Mouse (Mus musculus): ENCODE data around the gene Slc52a3. TPM values are rescaled to one million over a fixed set of nuclear protein-coding genes. Genes with fewer than 3 reads are reported as not detected.
A peak's percentile ranks its signal among the peaks of the same experiment; 100 is the strongest.

The Slc52a3 gene
- polyA plus RNA-seq, 1 experiment from 2014 or later, result 0.03 TPM

- ATAC-seq, result no peak
- CTCF ChIA-PET, result no interaction called here
- DNase-seq (ENCODE audit: low read depth, low spot score), result no peak
- POLR2A ChIA-PET, result interaction anchor here (0.6 kb wide), 1 partner anchor 343 kb away, joined by 3 read pairs; no protein-coding TSS in a partner anchor
- no peak for TF ChIP-seq CTCF (IDR thresholded peaks at IDR 0.05)
- in situ Hi-C loops (cut with MboI; ENCODE audit: low pct_unique_long_range_greater_than_20kb), result loop anchor here (10.0 kb wide), 1 partner anchor 64 kb away; no protein-coding TSS in a partner anchor
- no peaks in the 10 kb centered on the region for H3K27me3 ChIP-seq
Observed at GRCm38 (mm10) chr2:151998932-151999331, 2.6 kb downstream of the Slc52a3 start.

- no peak for TF ChIP-seq CTCF (IDR thresholded peaks at IDR 0.05)
- no peaks in the 10 kb centered on the region for H3K27me3 ChIP-seq
- DNase-seq (ENCODE audit: low read depth, low spot score) (no peak), ATAC-seq (no peak)
- CTCF ChIA-PET, result interaction anchor here (1.3 kb wide), 1 partner anchor 14 kb away, joined by 3 read pairs; no protein-coding TSS in a partner anchor
- in situ Hi-C loops (cut with MboI; ENCODE audit: low pct_unique_long_range_greater_than_20kb), result loop anchor here (10.0 to 25.0 kb wide), 2 partner anchors 65 to 237 kb away; no protein-coding TSS in a partner anchor
- POLR2A ChIA-PET, result interaction anchor here (0.6 kb wide), 1 partner anchor 342 kb away, joined by 3 read pairs; no protein-coding TSS in a partner anchor
Observed at GRCm38 (mm10) chr2:151999669-152000290, 3.5 kb downstream of the Slc52a3 start.

GRCm38 (mm10) chr2:152000291-152000679 is 4.0 kb downstream of the Slc52a3 start:
- POLR2A ChIA-PET, result no interaction called here
- no peak for TF ChIP-seq CTCF (IDR thresholded peaks at IDR 0.05)
- in situ Hi-C loops (cut with MboI; ENCODE audit: low pct_unique_long_range_greater_than_20kb), result loop anchor here (25.0 kb wide), 1 partner anchor 238 kb away; no protein-coding TSS in a partner anchor
- no peaks in the 10 kb centered on the region for H3K27me3 ChIP-seq
- CTCF ChIA-PET, result interaction anchor here (1.3 kb wide), 1 partner anchor 14 kb away, joined by 3 read pairs; no protein-coding TSS in a partner anchor
- DNase-seq (ENCODE audit: low read depth, low spot score) (no peak), ATAC-seq (no peak)

GRCm38 (mm10) chr2:152000735-152001134 is 4.4 kb downstream of the Slc52a3 start:
- no peak for TF ChIP-seq CTCF (IDR thresholded peaks at IDR 0.05)
- in situ Hi-C loops (cut with MboI; ENCODE audit: low pct_unique_long_range_greater_than_20kb), result loop anchor here (25.0 kb wide), 1 partner anchor 238 kb away; no protein-coding TSS in a partner anchor
- ChIA-PET POLR2A (no interaction called here), CTCF (interaction anchor here (1.3 kb wide), 1 partner anchor 13 kb away, joined by 3 read pairs; no protein-coding TSS in a partner anchor)
- no peak for DNase-seq (ENCODE audit: low read depth, low spot score)
- no peak for ATAC-seq
- peaks cover 3% of the 10 kb centered on the region for H3K27me3 ChIP-seq

- ChIA-PET CTCF (interaction anchor here (0.9 to 1.2 kb wide), 2 partner anchors 16 to 64 kb away, joined by 3 read pairs; no protein-coding TSS in a partner anchor), POLR2A (no interaction called here)
- no peak for TF ChIP-seq CTCF (IDR thresholded peaks at IDR 0.05)
- in situ Hi-C loops (cut with MboI; ENCODE audit: low pct_unique_long_range_greater_than_20kb), result loop anchor here (25.0 kb wide), 1 partner anchor 240 kb away; no protein-coding TSS in a partner anchor
- no peak for ATAC-seq
- peaks cover 4% of the 10 kb centered on the region for H3K27me3 ChIP-seq
- DNase-seq (ENCODE audit: low read depth, low spot score), result no peak
Observed at GRCm38 (mm10) chr2:152002529-152002928, 6.2 kb downstream of the Slc52a3 start.

DNA sequence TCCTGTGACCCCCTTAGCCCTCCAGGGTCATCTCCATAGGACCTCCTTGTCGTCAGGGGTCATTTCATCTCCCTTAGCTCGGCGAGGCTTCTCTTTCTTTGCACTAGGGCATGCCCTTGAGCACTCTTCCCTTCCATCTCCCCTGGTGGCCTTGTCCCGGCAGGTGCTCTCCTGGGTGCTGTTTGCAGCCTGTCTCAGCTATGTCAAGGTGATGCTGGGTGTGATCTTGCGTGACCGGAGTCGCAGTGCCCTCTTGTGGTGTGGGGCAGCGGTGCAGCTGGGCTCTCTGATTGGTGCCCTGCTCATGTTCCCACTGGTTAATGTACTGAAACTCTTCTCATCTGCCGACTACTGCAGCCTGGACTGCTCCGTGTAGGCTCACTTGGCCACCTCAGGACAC is 11.5 kb downstream of the Slc52a3 start:
- TF ChIP-seq CTCF (IDR thresholded peaks at IDR 0.05), result no peak
- DNase-seq (ENCODE audit: low read depth, low spot score) (no peak), ATAC-seq (no peak)
- in situ Hi-C loops (cut with MboI; ENCODE audit: low pct_unique_long_range_greater_than_20kb), result loop anchor here (25.0 kb wide), 1 partner anchor 245 kb away; no protein-coding TSS in a partner anchor
- ChIA-PET POLR2A (no interaction called here), CTCF (interaction anchor here (1.0 to 1.3 kb wide), 2 partner anchors 12 to 18 kb away, joined by 3 to 4 read pairs; no protein-coding TSS in a partner anchor)
- H3K27me3 ChIP-seq, result peaks cover 4% of the 10 kb centered on the region

DNA sequence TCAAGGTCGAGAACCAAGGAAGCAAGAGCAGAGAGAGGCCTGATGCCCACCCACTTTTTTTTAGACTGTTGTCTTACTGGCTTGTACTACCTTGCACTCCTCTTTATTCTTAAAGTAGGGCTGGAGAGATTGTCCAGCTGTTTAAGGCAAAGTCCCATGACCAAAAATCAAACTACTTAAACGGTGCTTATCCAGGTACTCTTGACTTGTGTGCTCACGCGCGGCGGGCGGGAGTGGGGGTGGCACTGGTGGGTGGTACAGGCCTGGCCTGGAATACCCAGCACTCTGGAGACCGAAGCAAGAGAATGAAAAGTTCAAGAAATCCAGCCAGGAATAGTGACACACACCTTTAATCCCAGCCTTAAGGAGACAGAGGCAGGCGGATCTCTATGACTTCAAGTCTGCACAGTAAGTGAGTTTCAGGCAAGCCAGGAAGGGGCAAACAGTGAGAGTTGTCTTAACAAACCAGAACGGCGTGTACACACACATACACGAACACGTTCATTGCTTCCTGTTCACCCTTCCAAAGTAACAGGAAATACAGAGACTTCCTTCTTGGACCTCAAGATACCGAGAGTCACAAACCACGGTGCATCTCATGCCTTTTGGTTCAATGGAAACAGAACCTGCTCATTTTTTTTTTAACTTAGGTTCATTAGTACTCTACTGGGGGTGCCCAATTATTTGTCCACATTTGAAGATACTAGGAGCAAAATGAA is 12.9 kb downstream of the Slc52a3 start:
- in situ Hi-C loops (cut with MboI; ENCODE audit: low pct_unique_long_range_greater_than_20kb), result loop anchor here (25.0 kb wide), 1 partner anchor 247 kb away; no protein-coding TSS in a partner anchor
- no peak for DNase-seq (ENCODE audit: low read depth, low spot score)
- ATAC-seq, result no peak
- ChIA-PET POLR2A (no interaction called here), CTCF (no interaction called here)
- TF ChIP-seq CTCF (IDR thresholded peaks at IDR 0.05), result no peak
- H3K27me3 ChIP-seq, result peaks cover 4% of the 10 kb centered on the region

DNA sequence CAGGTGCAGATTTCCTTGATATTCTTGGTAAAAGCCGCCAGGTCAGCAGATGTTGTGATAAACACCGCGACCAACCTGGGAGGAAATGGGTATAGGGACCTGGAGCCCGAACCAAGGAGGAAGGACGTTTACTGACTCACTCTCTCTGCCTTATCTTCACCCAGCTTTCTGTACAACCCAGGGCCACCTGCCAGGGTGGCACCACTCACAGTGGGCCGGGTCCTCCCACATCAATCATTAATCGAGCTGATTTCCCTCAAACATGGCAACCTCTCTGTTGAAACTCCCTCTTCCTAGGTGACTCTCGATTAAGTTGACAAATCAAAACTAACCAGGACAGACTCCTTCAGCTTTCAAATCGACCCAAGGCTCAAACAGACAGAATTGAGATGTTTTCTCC is 13.9 kb downstream of the Slc52a3 start:
- DNase-seq (ENCODE audit: low read depth, low spot score) (no peak), ATAC-seq (no peak)
- in situ Hi-C loops (cut with MboI; ENCODE audit: low pct_unique_long_range_greater_than_20kb), result loop anchor here (25.0 kb wide), 1 partner anchor 248 kb away; no protein-coding TSS in a partner anchor
- ChIA-PET POLR2A (interaction anchor here (0.6 kb wide), 2 partner anchors 13 to 242 kb away, joined by 3 to 4 read pairs; no protein-coding TSS in a partner anchor), CTCF (interaction anchor here (0.8 kb wide), 1 partner anchor 16 kb away, joined by 3 read pairs; no protein-coding TSS in a partner anchor)
- no peak for TF ChIP-seq CTCF (IDR thresholded peaks at IDR 0.05)
- H3K27me3 ChIP-seq, result peaks cover 4% of the 10 kb centered on the region

GRCm38 (mm10) chr2:152010661-152011060 is 14.3 kb downstream of the Slc52a3 start:
- in situ Hi-C loops (cut with MboI; ENCODE audit: low pct_unique_long_range_greater_than_20kb), result loop anchor here (25.0 kb wide), 1 partner anchor 248 kb away; no protein-coding TSS in a partner anchor
- DNase-seq (ENCODE audit: low read depth, low spot score) (no peak), ATAC-seq (no peak)
- ChIA-PET POLR2A (interaction anchor here (0.6 kb wide), 2 partner anchors 13 to 242 kb away, joined by 3 to 4 read pairs; no protein-coding TSS in a partner anchor), CTCF (interaction anchor here (0.8 kb wide), 1 partner anchor 16 kb away, joined by 3 read pairs; no protein-coding TSS in a partner anchor)
- TF ChIP-seq CTCF (IDR thresholded peaks at IDR 0.05), result no peak
- H3K27me3 ChIP-seq, result peaks cover 1% of the 10 kb centered on the region

DNA sequence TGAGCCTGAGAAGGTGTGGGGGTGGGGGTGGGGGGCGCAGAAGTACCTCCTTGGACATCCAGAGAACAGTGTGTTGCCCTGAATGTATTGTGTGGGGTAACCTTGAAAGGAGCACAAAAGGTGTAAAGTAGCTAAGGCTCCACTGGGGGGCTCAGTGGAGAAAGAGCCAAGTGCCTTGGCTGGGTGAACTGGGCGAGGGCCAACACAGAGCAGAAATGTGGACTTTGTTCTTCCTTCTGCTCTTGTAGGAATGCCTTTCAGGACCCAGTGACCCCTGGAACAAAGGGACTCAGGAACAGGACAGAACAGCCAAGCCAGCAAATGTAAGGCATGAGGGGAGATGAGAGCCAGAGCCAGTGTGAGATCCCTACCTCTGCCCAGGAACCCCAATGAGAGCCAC is 15.4 kb downstream of the Slc52a3 start:
- in situ Hi-C loops (cut with MboI; ENCODE audit: low pct_unique_long_range_greater_than_20kb), result loop anchor here (25.0 kb wide), 1 partner anchor 249 kb away; no protein-coding TSS in a partner anchor
- DNase-seq (ENCODE audit: low read depth, low spot score) (no peak), ATAC-seq (peak; percentile 65)
- no peaks in the 10 kb centered on the region for H3K27me3 ChIP-seq
- peak; percentile 39 for TF ChIP-seq CTCF (IDR thresholded peaks at IDR 0.05)
- POLR2A ChIA-PET, result interaction anchor here (0.6 kb wide), 1 partner anchor 449 kb away, joined by 4 read pairs; no protein-coding TSS in a partner anchor
- CTCF ChIA-PET, result interaction anchor here (1.0 kb wide), 1 partner anchor 100 kb away, joined by 3 read pairs; no protein-coding TSS in a partner anchor

Data from Patski (cell line).